Mouse (Mus musculus) embryonic fibroblast, embryonic 13.5 days (primary cell): ENCODE data around the gene Med20. TPM values are rescaled to one million over a fixed set of nuclear protein-coding genes. Genes with fewer than 3 reads are reported as not detected.
"Not testable (repeated sequence)": the region's sequence is repeated elsewhere in the genome, so short reads cannot be mapped to it uniquely, and the experiment has no call there.

Experiments used
- H3K27ac ChIP-seq: 2 replicates; pipeline ENCODE4 v1.5.1; 2012; ENCODE audit warnings: low read length, control low read depth, inconsistent platforms; ENCODE audit not compliant: insufficient read depth
- H3K4me1 ChIP-seq: 2 replicates; pipeline ENCODE4 v1.6.1; 2011; ENCODE audit warnings: low read length; ENCODE audit not compliant: control insufficient read depth, insufficient read depth
- H3K4me3 ChIP-seq: 2 replicates; pipeline ENCODE4 v1.5.1; 2011; ENCODE audit warnings: mild to moderate bottlenecking, control low read depth, low read length; ENCODE audit not compliant: insufficient read depth
- CTCF ChIP-seq: IDR thresholded peaks from 2 replicates; pipeline ENCODE4 v1.5.1; 2011; ENCODE audit warnings: mild to moderate bottlenecking, control low read depth, low read length, moderate library complexity, borderline replicate concordance; ENCODE audit not compliant: insufficient read depth
- POLR2A ChIP-seq: IDR thresholded peaks from 2 replicates; pipeline ENCODE4 v1.6.1; 2011; ENCODE audit warnings: low read depth, mild to moderate bottlenecking, control low read depth, low read length, moderate library complexity
- polyA plus RNA-seq: library from polyadenylated mRNA; stranded (reverse); fragments of >200 nt; gene quantifications from 2 replicates; pipeline ENCODE4 v1.2.4, GENCODE M21; 2011; ENCODE audit warnings: low read depth; ENCODE audit not compliant: missing spikeins, insufficient read length

Gene Med20
- polyA plus RNA-seq, 1 experiment = 28.9 TPM

DNA sequence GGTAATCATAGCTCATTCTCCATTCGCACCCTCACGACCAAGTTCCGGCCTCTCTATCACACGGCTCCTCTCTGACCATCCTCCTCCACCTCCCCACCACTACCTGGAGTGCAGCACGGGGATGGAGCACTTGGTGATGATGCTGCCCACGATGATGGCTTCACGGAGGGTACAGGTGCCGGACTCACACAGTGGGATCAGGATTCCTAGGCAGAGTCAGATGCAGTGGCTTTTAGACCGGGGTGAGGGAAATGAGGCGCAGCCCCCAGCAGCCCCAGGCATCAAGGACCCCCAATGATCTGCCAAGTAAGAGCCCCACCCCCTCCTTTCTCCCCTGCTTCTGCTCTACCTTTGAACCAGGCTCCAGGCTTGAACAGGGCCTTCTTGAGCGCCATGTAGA, 9.1 kb upstream of the Med20 start:
- H3K4me1 ChIP-seq = no peaks in the 10 kb centered on the region
- no peak overlapping the region for H3K27ac ChIP-seq
- H3K4me3 ChIP-seq = no peak overlapping the region
- no peak for TF ChIP-seq POLR2A
- TF ChIP-seq CTCF = no peak

DNA sequence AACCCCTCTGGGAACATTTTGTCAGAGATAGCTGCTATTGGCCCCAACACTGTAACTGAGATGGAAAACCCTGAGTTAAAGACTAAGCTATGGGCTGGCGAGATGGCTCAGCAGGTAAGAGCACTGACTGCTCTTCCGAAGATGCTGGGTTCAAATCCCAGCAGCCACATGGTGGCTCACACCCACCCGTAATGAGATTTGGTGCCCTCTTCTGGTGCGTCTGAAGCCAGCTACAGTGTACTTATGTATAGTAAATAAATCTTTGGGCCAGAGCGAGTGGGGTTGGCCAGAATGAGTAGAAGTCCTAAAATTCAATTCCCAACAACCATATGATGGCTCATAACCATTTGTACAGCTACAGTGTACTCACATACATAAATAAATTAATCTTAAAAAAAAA, 5.2 kb upstream of the Med20 start:
- Histone ChIP-seq H3K27ac (no peak overlapping the region), H3K4me3 (no peak overlapping the region), H3K4me1 (no peaks in the 10 kb centered on the region)
- TF ChIP-seq POLR2A (no peak), CTCF (no peak)

DNA sequence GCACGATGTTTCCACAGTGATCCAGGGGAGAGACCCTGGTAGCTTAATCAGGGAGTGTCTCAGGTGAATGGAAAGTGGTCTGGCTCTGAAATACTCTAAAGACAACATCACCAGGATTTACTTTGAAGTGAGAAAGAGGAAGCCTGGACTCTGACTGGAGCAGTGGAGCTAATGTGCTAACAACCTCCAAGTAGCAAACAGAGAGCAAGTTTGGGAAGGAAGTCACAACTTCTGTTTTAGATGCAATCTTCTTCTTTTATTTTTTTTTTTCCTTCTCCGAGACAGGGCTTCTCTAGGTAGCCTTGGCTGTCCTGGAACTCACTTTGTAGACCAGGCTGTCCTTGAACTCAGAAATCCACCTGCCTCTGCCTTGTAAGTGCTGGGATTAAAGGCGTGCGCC, 2.2 kb upstream of the Med20 start:
- Histone ChIP-seq H3K27ac (no peak overlapping the region), H3K4me1 (no peaks in the 10 kb centered on the region), H3K4me3 (no peak overlapping the region)
- TF ChIP-seq CTCF (no peak), POLR2A (no peak)

DNA sequence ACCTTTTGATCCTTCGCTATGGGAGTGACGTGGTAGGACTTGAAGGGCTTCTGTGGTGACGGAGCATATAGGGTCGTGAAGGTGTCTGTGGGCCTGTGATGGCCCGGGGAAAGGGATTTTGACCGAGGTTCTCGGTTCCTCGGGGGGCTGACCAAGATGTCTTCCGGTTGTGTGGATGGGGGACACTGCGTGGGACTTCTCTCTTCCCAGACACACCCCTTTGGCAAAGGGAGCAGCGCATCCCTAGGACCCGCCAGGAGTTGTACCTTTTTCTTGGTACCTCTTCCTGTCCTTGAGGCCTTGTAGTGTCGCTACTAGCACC, 240 bp downstream of the Med20 start:
- H3K4me1 ChIP-seq = no peaks in the 10 kb centered on the region

DNA sequence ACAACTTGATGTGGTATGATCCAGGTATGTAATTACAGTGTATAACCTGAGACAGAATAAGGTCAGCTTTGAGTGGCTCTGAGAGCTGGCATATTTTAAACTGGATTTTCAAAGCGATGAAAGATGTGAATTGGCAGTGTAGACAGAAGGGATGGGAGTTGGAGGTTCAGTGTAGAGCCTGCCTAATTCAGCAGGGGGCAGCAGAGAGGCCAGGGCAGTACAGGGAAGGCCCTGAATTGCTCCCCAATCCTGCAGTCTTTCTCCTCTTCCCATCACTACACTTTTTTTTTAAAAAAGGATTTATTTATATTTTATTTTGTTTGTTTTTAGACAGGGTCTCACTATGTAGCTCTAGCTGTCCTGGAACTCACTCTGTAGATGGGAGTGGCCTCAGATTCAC, 2.6 kb downstream of the Med20 start:
- no peak overlapping the region for H3K27ac ChIP-seq

More for the DNA sequence above, 240 bp downstream of the Med20 start:
- H3K4me3 ChIP-seq = peak overlapping the region; percentile 82
- H3K27ac ChIP-seq = peak overlapping the region; percentile 20; the same call in 1 of the 2 replicates
- TF ChIP-seq CTCF (no peak), POLR2A (no peak)

DNA sequence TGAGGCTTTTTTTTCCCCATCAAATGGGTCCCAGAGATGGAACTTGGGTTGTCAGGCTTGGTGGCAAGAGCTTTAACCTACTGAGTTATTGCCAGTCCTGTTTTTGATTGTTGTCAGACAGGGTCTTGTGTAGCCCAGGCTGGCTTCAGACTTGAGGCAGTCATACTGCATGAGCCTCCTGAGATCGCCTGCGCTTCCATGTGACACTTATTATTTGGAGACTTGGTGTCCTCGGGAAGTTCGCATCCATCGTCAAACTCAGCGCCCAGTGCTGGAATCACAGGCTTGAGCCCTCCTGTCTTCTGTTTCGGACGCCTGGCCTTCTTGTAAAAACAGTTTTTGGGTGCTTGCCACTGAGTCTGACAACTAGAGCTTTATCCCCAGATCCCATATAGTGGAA, 4.7 kb downstream of the Med20 start:
- Histone ChIP-seq H3K4me1 (no peaks in the 10 kb centered on the region), H3K27ac (no peak overlapping the region), H3K4me3 (no peak overlapping the region)
- TF ChIP-seq CTCF (no peak), POLR2A (no peak)

More for the DNA sequence above, 2.6 kb downstream of the Med20 start:
- peak; percentile 56; the same call in 1 of the 2 replicates for TF ChIP-seq CTCF
- no peak for TF ChIP-seq POLR2A
- no peaks in the 10 kb centered on the region for H3K4me1 ChIP-seq
- no peak overlapping the region for H3K4me3 ChIP-seq

DNA sequence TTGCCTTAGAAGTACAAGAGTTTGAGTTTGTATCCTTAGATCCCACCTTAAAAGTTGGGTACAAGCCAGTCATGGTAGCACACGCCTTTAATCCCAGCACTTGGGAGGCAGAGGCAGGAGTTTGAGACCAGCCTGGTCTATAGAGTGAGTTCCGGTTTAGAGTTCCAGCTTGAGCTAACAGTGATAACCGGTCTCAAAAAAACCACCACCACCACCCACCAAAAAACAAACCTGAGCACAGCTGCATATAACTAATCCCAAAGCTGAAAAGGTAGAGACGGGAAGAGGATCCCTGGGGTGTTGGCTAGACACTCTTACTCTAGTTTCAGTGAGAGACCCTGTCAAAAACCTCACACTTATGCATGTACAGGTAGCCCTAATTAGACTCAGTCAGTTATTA, 5.3 kb downstream of the Med20 start:
- Histone ChIP-seq H3K4me1 (no peaks in the 10 kb centered on the region), H3K4me3 (no peak overlapping the region), H3K27ac (no peak overlapping the region)
- TF ChIP-seq POLR2A (no peak), CTCF (no peak)

DNA sequence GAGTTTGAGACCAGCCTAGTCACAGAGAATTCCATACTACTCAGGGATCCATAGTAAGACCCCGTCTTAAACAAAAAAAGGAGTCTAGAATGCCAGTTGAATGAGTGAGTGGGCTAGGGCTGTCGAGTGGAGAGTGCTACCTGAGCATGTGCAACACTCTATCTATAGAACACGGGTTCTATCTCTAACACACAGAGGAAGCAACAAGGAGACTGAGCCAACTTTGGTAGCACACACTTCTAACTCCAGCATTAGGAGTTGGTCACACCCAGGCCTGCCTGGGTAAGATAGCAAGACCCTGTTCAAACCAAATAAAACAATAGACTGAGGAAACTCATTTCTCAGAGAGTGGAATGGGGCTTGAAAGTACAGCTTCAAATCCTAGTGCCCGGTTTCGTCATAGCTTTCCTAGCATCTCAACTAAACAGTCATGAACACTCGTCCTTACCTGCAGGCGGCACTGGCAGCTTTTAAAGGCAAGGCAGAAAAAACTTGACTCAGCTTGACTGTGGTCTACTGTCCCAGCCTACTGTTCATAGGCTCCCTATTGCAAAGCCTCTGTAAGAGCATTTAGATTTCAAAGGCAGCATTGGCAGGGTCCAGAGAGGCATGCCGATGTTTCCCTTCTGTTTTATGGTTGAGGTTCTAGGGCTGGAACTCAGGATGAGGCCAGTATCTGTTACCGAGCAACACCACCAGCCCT, 6.4 kb downstream of the Med20 start:
- TF ChIP-seq CTCF (no peak), POLR2A (no peak)
- no peak overlapping the region for H3K27ac ChIP-seq

DNA sequence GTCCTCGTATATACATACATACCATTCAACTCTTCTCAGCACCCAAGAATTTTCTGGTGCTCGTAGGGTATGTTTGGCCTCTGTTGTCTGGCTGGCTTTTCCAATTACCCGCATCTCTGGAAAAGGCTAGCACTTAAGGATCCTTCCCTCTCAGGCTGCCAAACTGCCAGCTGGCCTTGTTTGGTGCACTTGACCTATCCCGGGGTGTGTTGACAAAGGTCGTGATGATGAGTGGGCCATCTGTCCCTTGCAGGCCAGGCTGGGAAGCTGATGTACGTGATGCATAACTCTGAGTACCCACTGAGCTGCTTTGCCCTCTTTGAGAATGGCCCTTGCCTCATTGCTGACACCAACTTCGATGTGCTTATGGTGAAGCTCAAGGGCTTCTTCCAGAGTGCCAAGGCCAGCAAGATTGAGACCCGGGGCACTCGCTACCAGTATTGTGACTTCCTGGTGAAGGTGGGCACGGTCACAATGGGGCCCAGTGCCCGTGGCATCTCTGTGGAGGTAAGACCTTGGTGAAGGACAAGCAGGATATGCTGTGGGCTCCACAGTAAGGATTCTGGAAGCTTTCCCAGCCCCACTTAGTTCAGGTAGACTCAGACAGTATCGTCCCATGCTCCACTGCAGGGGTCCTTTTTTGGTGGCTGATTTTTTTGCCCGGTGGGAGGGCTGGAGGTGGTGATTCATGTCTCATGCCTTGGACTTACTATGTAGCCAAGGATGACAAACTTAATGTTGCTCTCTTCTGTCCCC, 7.4 kb downstream of the Med20 start:
- no peak overlapping the region for H3K27ac ChIP-seq
- TF ChIP-seq CTCF = no peak
- no peak for TF ChIP-seq POLR2A
- no peaks in the 10 kb centered on the region for H3K4me1 ChIP-seq
- no peak overlapping the region for H3K4me3 ChIP-seq

More for the DNA sequence above, 6.4 kb downstream of the Med20 start:
- Histone ChIP-seq H3K4me1 (no peaks in the 10 kb centered on the region), H3K4me3 (no peak overlapping the region)

DNA sequence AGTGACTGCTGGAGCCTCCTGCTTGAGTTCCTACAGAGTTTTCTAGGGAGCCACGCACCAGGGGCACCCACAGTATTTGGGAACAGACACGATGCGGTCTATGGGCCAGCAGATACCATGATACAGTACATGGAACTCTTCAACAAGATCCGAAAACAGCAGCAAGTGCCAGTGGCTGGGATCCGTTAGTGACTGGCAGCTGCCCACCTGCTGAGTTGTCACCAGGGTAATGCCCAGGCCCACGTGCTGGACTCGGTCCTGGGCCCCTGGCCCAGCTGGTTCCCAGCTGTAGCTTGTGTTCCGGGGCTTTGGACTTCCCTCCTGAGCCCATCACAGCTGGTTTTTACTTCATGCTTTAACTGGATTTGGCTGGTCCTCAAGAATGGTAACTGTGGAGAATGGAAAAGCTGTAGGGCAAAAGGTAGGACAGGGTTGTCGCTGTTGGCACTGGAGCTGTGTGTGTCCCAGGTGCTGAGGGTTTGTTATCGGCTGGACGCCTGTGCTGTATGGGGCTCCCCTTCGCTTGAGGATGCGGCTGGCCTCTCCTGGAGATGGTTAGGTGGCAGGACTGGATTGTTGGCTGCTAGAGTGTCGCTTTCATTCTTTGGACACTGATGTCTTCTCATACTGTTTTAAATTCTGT, 11.7 kb downstream of the Med20 start:
- Histone ChIP-seq H3K27ac (no peak overlapping the region), H3K4me1 (no peaks in the 10 kb centered on the region), H3K4me3 (no peak overlapping the region)
- TF ChIP-seq CTCF = no peak
- no peak for TF ChIP-seq POLR2A

DNA sequence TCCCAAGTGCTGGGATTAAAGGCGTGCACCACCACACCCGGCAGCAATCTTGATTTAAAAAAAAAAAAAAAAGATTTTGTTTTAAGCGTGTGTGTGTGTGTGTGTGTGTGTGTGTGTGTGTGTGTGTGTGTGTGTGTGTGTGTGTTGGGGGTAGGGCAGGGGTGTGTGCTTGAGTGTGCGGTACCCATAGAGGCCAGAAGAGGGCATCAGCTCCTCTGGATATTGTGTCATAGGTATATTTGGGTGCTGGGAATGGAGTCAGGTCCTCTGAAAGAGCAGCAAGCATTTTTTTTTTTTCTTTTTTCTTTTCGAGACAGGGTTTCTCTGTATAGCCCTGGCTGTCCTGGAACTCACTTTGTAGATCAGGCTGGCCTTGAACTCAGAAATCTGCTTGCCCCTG, 13.2 kb downstream of the Med20 start:
- H3K4me1 ChIP-seq, H3K4me3 ChIP-seq, H3K27ac ChIP-seq: not testable (repeated sequence)
